Mouse (Mus musculus) MEL-GATA-1-ER (cell line): Measurements from ENCODE around the gene Il1r1.
A peak's percentile ranks its signal among the peaks of the same experiment; 100 is the strongest.

Source experiments
- DNase-seq: peaks from one replicate; pipeline ENCODE4 v3.0.0-alpha.2; 2012; ENCODE audit warnings: low read depth; ENCODE audit errors: extremely low read depth

The Il1r1 gene

DNA sequence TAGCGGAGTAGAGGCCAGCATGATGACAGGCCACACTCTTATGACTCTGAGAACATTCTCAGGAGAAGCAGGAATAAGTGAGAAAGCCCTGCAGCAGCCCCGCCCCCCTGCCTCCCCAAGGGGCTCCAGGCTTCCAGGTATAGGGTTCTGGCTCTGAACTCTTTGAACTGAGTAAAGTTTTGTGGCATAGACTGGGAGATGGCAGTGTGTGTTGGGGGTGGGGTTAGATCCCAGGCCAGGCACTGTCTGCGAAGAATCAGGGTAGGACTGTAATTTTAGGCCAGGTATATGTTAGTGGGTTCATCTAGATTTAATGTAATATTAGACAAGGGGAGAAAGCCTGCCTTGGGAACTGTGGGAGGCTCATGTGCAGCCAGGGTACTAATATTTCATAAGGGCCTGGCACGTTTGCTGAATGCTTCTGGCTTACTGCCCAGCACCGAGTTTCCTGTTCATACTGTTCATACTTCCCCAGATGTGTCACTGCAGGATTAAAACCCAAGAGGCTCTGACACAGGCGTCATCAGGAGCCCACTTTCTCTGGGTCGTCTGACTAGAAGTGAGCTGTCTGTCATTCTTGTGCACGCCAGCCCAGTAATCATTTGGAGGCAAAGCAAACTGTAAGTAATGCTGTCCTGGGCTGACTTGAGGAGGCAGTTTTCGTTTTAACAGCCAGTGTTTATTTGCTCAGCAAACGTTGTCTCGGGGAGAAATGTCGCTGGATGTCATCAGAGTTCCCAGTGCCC is at the start of gene Il1r1:
TSS of gene Il1r1 (plus strand) at position 542 of the 746 bp plus-strand sequence.
- peak; percentile 61 for DNase-seq

DNA sequence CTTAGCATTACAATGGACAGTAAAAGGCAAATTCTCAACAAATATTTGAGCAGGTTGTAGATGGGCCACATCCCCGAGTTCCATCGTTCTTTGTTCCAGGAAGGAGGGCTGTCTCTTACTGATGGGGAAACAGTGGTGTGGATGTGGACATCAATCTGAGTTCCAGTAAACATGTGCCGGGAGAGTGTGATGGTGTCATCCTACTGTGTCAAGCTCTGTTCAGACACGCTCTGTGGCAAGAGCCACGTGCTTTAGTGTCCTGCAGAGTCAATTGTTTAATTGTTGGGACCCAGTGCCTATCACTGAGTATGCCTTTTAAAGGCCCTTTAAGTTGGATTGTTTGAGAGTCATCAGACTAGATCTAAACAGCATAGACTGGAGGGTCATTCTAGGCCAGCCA is 49.8 kb upstream of the Il1r1 start:
- DNase-seq = no peak

DNA sequence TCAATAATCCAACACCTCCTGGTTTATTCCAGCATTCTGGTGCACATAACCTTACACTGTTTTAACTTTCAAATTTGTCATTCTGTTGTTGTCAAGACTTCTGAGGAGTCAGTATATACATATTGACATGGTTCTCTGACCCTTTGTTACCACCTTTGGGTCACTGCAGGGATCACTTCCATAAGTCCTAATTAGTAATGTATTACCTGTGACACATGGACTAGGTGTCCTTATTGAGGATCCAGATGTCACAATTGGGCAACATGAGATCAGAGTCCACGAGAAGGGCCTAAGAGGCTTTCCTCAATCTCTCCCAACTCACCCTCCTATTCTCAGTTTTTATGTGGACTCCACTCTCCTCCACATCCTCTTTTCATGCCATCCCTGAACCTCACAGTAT is 49.1 kb upstream of the Il1r1 start:
- no peak for DNase-seq

DNA sequence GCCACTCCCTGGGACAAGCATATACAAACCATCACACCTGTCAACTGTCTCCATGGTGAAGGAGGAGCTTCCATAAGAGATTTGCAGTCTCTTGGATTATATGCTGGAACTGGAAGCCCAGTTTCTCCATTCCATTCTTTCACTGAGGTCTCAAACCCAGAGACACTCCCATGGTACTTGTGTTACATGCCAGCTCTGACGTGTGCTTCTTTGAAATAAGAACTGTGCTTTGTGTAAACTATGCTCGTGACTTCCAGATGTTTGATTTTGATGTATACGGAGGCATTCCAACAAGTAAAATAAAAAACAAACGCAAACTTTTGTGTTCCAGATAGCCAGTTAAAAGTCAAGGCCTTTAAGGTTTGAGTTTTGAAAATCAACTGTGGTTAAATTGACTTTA is 45.8 kb upstream of the Il1r1 start:
- DNase-seq = no peak

GRCm38 (mm10) chr1:40179493-40179892 is 45.4 kb upstream of the Il1r1 start:
- no peak for DNase-seq

DNA sequence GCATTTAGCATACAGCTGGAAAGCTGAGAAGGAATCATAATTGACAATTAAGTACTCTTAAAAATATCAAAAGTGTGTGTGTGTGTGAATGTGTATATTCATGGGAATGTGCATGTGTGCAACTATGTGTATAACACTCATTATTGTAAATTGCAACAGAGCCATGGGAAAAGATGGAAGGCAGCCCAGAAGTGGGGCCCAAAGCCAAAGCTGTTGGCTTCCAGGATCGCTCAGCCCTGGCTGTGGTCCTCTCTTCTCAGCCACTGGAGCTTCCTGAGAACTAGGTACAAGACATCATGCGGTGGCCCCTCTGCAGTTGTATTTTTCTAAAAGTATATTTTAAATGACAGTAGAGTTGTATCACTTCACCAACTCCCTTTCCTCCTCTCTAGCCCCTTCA is 44.0 kb upstream of the Il1r1 start:
- no peak for DNase-seq

- no peak for DNase-seq
Observed at GRCm38 (mm10) chr1:40181716-40182115, 43.2 kb upstream of the Il1r1 start.

GRCm38 (mm10) chr1:40183410-40183809 is 41.5 kb upstream of the Il1r1 start:
- DNase-seq = no peak

DNA sequence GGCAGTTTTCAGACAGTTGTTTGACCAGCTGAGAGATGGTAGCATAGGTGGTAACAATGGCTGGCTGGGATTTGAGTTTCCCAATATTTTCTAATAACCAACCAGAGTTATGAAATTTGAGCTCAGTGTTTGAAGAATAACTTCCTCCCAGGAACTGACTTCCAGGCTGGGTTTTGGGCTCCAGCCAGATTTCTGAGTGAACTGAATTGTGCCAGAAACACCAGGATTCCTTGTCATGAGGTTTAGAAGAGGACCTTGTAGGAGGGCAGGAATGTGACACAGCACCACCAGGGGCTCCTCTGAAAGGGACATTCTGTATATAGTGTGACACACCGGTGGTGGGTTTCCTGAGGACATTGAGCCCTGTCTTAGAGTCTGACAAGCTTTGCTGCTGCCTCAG is 36.9 kb upstream of the Il1r1 start:
- no peak for DNase-seq

DNA sequence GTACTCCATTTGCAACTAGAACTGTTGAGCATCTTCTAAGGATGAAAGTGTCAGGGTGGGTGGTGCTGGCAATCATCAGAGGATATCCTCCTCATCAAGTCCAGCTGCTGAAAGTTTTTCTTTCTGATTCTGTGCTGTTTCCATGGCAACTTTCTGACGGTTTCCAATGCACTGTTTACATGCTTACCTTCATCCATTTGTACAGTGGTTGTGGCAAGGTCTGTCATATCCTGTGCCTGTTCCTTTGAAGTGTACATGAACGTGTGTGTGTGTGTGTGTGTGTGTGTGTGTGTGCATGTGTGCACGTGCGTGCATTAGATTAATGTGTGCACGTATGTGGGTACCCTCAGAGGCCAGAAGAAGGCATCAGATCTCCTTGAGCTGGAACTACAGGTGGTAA is 34.9 kb upstream of the Il1r1 start:
- no peak for DNase-seq

- DNase-seq = no peak
Observed at GRCm38 (mm10) chr1:40190837-40191236, 34.0 kb upstream of the Il1r1 start.

- no peak for DNase-seq
Observed at GRCm38 (mm10) chr1:40194279-40194678, 30.6 kb upstream of the Il1r1 start.

DNA sequence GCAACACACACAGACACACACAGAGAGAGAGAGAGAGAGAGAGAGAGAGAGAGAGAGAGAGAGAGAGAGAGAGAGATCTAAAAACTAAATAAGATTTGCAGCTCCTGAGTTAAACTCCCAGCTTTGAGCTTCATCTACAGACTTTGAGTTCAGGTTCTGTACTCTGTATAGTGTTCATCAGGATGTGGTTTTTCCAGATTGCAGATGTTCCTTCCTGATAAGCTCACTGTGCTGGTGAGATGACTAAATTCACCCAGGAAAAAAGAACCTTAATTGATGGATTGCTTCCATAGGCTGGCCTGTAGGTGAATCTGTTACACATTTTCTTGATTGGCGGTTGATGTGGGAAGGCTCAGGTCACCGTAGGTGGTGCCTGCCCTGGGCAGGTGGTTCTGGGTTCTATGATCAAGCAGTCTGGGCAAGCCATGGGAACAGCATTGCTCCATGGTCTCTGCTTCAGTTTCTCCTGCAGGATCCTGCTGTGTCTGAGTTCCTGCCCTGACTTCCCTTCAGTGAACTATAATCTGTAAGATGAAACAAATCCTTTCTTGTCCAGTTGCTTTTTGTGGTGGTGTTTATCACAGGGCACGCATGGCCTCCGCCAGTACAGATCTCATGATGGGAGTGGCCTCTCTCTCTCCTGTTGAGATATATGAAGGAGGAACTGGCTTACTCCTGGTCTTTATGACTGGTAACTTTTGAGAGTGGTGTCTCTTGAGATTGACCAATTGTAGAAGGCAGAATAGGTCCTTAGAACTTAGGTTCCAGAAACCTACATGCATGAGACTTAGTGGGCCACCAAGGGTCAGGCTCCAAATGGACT is 11.3 kb upstream of the Il1r1 start:
- DNase-seq = peak; percentile 30

DNA sequence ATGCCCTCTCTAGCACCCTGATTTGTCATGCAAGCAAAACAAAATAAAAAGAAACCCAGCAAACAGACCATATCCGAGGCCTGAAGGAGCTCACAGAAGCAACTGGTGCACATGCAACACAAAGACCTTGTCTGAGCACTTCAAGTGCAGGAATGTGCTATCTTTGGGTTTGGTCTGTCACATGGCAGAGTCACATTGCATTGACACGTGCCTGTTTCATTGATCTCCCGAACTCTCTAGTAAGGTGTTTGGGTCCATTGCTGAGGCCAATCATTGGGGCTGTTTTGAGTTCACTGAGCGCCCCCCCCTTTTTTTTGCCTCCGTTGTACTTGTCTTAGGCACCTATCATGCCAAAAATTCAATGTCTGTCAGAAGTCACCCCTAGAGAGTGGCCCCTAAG is 7.4 kb upstream of the Il1r1 start:
- DNase-seq = no peak

DNA sequence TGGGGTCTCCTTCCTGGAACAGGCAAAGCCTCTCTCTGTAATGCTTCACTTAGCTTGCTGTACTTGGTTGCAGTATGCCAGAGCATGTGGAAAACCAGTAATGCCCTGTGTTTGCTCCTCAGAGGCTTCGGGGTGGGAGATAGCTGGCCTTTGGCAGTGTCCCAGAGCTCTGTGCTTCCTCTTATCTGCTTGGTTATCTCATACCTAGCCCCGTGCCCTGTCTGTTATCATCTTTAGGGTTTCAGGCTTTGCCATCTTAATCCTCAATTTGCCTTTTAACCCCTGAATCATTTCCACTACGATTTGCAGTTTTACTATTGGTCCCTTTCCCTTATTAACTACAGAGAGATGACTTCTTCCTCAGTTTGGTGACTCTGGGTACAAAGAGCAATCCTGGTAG is 6.3 kb upstream of the Il1r1 start:
- no peak for DNase-seq

DNA sequence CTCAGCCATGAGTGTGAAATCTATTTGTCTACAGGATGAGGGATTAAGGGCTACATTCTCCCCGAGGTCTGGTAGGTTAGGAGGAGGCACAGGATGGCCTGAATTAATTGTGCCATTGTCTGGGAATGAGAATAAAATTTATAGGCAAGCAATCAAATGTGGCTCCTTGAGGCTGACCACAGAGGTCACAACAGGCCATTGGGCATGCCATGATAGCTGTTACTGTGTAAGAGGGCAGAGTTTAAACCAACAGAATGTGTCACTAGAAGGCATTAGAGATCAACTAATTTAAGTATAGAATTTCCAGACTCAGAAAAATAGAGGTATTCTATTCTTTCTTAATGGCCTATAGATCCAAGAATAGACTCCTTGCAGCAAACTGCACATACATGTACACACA is 4.3 kb upstream of the Il1r1 start:
- DNase-seq = no peak

DNA sequence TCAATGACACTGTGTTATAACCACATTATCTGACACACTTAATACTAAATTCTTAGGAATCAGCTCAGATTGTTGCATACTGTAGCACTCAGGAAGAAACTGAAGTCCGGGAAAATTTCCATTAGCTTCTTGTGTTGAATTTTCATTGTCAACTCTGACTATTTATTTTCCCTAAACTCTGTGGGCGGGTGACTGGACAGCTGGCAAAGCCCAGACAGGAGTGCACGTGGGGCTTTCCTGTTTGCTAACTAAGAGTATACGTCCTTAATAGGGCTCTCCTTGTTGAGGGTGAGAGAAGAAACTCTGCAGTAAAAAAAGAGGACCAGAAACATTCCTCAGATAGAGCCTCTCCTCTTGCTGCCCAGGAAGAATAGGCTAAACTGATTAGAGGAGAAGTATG is 3.0 kb upstream of the Il1r1 start:
- DNase-seq = no peak

GRCm38 (mm10) chr1:40222680-40223079 is 2.2 kb upstream of the Il1r1 start:
- DNase-seq = no peak

DNA sequence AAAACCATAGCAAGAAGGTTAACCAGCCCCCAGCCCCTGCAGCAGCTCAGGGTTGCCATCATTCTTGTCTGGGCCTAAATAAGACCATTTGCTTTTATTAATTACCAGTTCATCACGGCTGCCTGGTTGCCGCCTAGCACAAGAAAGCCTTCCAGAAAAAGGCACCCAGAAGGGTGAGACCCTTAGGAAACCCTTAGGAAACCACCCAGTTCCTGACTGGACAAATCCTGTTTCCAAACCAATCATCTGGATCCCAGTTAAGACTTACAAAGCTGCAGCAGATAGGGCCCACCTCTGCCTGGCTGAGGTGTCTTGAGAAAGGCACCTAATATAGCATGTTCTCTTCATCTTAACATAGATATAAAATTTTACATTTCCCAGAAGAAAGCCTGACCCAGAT is 1.3 kb upstream of the Il1r1 start:
- DNase-seq = no peak

DNA sequence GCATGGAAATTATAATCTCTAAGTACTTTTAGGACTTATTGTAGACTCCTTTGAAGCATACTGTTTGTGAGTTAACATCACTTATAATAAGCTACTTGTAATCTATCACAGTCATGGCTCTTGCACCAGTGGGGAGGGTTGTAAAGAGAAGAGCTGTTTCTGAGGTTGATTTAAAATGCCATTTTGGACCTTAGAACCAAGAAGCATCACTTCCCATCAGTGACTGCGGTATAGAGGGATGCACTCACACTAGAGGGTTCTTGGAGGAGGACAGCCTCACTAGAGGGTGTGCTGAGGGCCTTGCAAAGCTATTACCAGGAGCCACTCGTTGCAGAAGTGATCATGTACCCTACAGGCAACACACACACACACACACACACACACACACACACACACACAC is 700 bp downstream of the Il1r1 start:
- DNase-seq = no peak

DNA sequence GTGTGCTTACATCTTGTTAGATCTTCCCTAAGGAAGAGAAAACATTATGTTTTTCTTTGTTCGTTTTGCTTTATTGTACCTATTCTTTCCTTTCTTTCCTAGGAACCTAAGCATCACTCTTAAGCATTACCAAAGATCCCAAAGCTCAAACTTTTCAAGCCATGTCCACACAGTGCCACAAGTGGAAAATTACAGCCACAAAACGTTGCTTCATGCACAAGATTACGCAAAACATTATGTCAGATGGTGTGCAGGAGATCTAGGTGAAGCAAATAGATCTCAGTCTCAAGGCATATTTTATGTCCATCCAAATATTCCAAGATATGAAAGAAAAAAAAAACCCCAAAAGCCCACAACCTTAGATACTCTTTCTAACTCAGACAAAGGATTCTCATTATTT is 4.2 kb downstream of the Il1r1 start:
- DNase-seq = no peak

DNA sequence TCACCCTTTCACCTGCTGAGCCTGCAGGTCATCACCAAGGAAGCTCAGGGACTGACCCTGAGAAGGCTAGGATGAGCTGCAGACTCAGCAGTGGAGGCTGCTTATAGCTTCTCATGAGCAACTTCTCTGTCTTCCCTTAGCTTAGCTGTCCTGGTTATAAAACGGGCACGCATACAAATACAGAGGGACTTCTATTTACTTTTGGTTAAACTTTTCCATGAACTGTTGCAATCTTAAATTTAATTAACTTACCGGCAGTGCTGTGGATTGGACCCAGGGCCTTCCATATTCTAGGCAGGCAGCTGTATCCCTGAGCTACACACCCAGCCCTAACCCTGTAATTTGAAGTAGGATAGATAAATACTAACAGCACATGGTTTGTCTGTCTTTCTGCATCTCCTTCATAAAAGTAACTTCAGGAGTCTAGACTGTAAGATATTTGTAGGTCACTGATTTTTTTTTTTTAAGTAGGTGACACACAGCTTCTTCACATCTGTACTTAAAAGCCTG is 4.9 kb downstream of the Il1r1 start:
- no peak for DNase-seq

- DNase-seq = peak; percentile 95
Observed at GRCm38 (mm10) chr1:40230336-40230735, 5.5 kb downstream of the Il1r1 start.
